Mouse (Mus musculus) heart, postnatal 0 days (tissue): ENCODE measurements at regions not wholly inside any gene's neighbourhood (a gene's known extent, or its start where the extent isn't known, plus 50 kb on each side); places are given as distances from the start of the nearest gene placed in this dataset.

Source experiments
- CTCF ChIP-seq: IDR thresholded peaks from 2 replicates; pipeline ENCODE4 v1.5.1; 2016; ENCODE audit warnings: antibody characterized with exemption, control low read depth, low read depth
- EP300 ChIP-seq: IDR thresholded peaks from 2 replicates; pipeline ENCODE4 v1.6.1; 2016; ENCODE audit warnings: antibody characterized with exemption, low read depth

GRCm38 (mm10) chr10:96467661-96468060 is 149.1 kb upstream of the Btg1 start:
- TF ChIP-seq CTCF (no peak), EP300 (no peak)
